Mouse (Mus musculus): ENCODE measurements around the gene Elobl. TPM values are rescaled to one million over a fixed set of nuclear protein-coding genes. Genes with fewer than 3 reads are reported as not detected.

Elobl gene
- polyA plus RNA-seq, 1 experiment from 2014 or later = not detected

GRCm38 (mm10) chr11:88951576-88951975 lies 15.2 kb downstream of the Elobl start:
- Histone ChIP-seq H3K9me3 (replicated peaks; ENCODE audit: control insufficient read depth, low read length) (no peaks in the 10 kb centered on the region), H3K4me3 (ENCODE audit: low read depth, low read length) (no peak overlapping the region), H3K4me2 (ENCODE audit: low read length) (no peak overlapping the region), H3K4me1 (ENCODE audit: control insufficient read depth, insufficient read depth, low read length) (no peaks in the 10 kb centered on the region), H3K27ac (ENCODE audit: low read depth, low read length) (no peak overlapping the region), H3K36me3 (ENCODE audit: control insufficient read depth, insufficient read depth, low read length) (peaks cover 16% of the 10 kb centered on the region; the same call in 1 of the 2 replicates), H3K27me3 (replicated peaks; ENCODE audit: control insufficient read depth, insufficient read depth, low read length) (no peaks in the 10 kb centered on the region), H3K9ac (ENCODE audit: low read length) (no peak overlapping the region)
- DNase-seq (ENCODE audit: low spot score) = no peak
- WGBS = 100% methylated on average over 2 of the region's 2 CpGs
- no peak for ATAC-seq

- no peaks in the 10 kb centered on the region for H3K27me3 ChIP-seq (replicated peaks; ENCODE audit: control insufficient read depth, insufficient read depth, low read length)
- no peak overlapping the region for H3K4me3 ChIP-seq (ENCODE audit: low read depth, low read length)
- H3K4me1 ChIP-seq (ENCODE audit: control insufficient read depth, insufficient read depth, low read length) = no peaks in the 10 kb centered on the region
- no peak overlapping the region for H3K9ac ChIP-seq (ENCODE audit: low read length)
- H3K27ac ChIP-seq (ENCODE audit: low read depth, low read length) = no peak overlapping the region
- H3K36me3 ChIP-seq (ENCODE audit: control insufficient read depth, insufficient read depth, low read length) = peaks cover 17% of the 10 kb centered on the region; the same call in 1 of the 2 replicates
- H3K9me3 ChIP-seq (replicated peaks; ENCODE audit: control insufficient read depth, low read length) = no peaks in the 10 kb centered on the region
- ATAC-seq (no peak), DNase-seq (ENCODE audit: low spot score) (no peak)
- H3K4me2 ChIP-seq (ENCODE audit: low read length) = no peak overlapping the region
- WGBS = 93% methylated on average over 13 of the region's 13 CpGs
Measured at GRCm38 (mm10) chr11:88950640-88951250, 16.0 kb downstream of the Elobl start.

- DNase-seq (ENCODE audit: low spot score) = no peak
- H3K36me3 ChIP-seq (ENCODE audit: control insufficient read depth, insufficient read depth, low read length) = peaks cover 22% of the 10 kb centered on the region; the same call in 1 of the 2 replicates
- no peak for ATAC-seq
- 88% methylated on average over 8 of the region's 8 CpGs for WGBS
- H3K27me3 ChIP-seq (replicated peaks; ENCODE audit: control insufficient read depth, insufficient read depth, low read length) = no peaks in the 10 kb centered on the region
- H3K9me3 ChIP-seq (replicated peaks; ENCODE audit: control insufficient read depth, low read length) = no peaks in the 10 kb centered on the region
- H3K4me2 ChIP-seq (ENCODE audit: low read length) = no peak overlapping the region
- no peak overlapping the region for H3K4me3 ChIP-seq (ENCODE audit: low read depth, low read length)
- H3K4me1 ChIP-seq (ENCODE audit: control insufficient read depth, insufficient read depth, low read length) = no peaks in the 10 kb centered on the region
- H3K27ac ChIP-seq (ENCODE audit: low read depth, low read length) = no peak overlapping the region
- H3K9ac ChIP-seq (ENCODE audit: low read length) = no peak overlapping the region
Measured at GRCm38 (mm10) chr11:88949802-88950639, 16.7 kb downstream of the Elobl start.

- peaks cover 27% of the 10 kb centered on the region for H3K36me3 ChIP-seq (ENCODE audit: control insufficient read depth, insufficient read depth, low read length)
- no peak for DNase-seq (ENCODE audit: low spot score)
- H3K4me3 ChIP-seq (ENCODE audit: low read depth, low read length) = no peak overlapping the region
- H3K9me3 ChIP-seq (replicated peaks; ENCODE audit: control insufficient read depth, low read length) = no peaks in the 10 kb centered on the region
- H3K27ac ChIP-seq (ENCODE audit: low read depth, low read length) = no peak overlapping the region
- WGBS = 81% methylated on average over 8 of the region's 8 CpGs
- H3K4me1 ChIP-seq (ENCODE audit: control insufficient read depth, insufficient read depth, low read length) = no peaks in the 10 kb centered on the region
- H3K27me3 ChIP-seq (replicated peaks; ENCODE audit: control insufficient read depth, insufficient read depth, low read length) = no peaks in the 10 kb centered on the region
- H3K4me2 ChIP-seq (ENCODE audit: low read length) = no peak overlapping the region
- no peak for ATAC-seq
- H3K9ac ChIP-seq (ENCODE audit: low read length) = no peak overlapping the region
Measured at GRCm38 (mm10) chr11:88948896-88949295, 17.8 kb downstream of the Elobl start.

- Histone ChIP-seq H3K4me2 (ENCODE audit: low read length) (no peak overlapping the region), H3K27me3 (replicated peaks; ENCODE audit: control insufficient read depth, insufficient read depth, low read length) (no peaks in the 10 kb centered on the region), H3K27ac (ENCODE audit: low read depth, low read length) (no peak overlapping the region), H3K4me1 (ENCODE audit: control insufficient read depth, insufficient read depth, low read length) (no peaks in the 10 kb centered on the region), H3K36me3 (ENCODE audit: control insufficient read depth, insufficient read depth, low read length) (peaks cover 31% of the 10 kb centered on the region), H3K9ac (ENCODE audit: low read length) (no peak overlapping the region), H3K9me3 (replicated peaks; ENCODE audit: control insufficient read depth, low read length) (no peaks in the 10 kb centered on the region), H3K4me3 (ENCODE audit: low read depth, low read length) (no peak overlapping the region)
- peak; percentile 13 for DNase-seq (ENCODE audit: low spot score)
- no peak for ATAC-seq
- WGBS = 80% methylated on average over 7 of the region's 8 CpGs
Measured at GRCm38 (mm10) chr11:88945971-88946585, 20.7 kb downstream of the Elobl start.

GRCm38 (mm10) chr11:88941489-88941888 lies 25.2 kb downstream of the Elobl start:
- H3K4me1 ChIP-seq (ENCODE audit: control insufficient read depth, insufficient read depth, low read length) = no peaks in the 10 kb centered on the region
- H3K4me2 ChIP-seq (ENCODE audit: low read length) = no peak overlapping the region
- H3K36me3 ChIP-seq (ENCODE audit: control insufficient read depth, insufficient read depth, low read length) = peaks cover 23% of the 10 kb centered on the region; the same call in 1 of the 2 replicates
- DNase-seq (ENCODE audit: low spot score) = no peak
- no peak overlapping the region for H3K27ac ChIP-seq (ENCODE audit: low read depth, low read length)
- no peak for ATAC-seq
- H3K9ac ChIP-seq (ENCODE audit: low read length) = no peak overlapping the region
- no peak overlapping the region for H3K4me3 ChIP-seq (ENCODE audit: low read depth, low read length)
- WGBS = 81% methylated on average over 12 of the region's 12 CpGs
- no peaks in the 10 kb centered on the region for H3K9me3 ChIP-seq (replicated peaks; ENCODE audit: control insufficient read depth, low read length)
- H3K27me3 ChIP-seq (replicated peaks; ENCODE audit: control insufficient read depth, insufficient read depth, low read length) = no peaks in the 10 kb centered on the region

- Histone ChIP-seq H3K27me3 (replicated peaks; ENCODE audit: control insufficient read depth, insufficient read depth, low read length) (no peaks in the 10 kb centered on the region), H3K4me3 (ENCODE audit: low read depth, low read length) (no peak overlapping the region), H3K4me2 (ENCODE audit: low read length) (no peak overlapping the region), H3K9me3 (replicated peaks; ENCODE audit: control insufficient read depth, low read length) (no peaks in the 10 kb centered on the region), H3K9ac (ENCODE audit: low read length) (no peak overlapping the region), H3K27ac (ENCODE audit: low read depth, low read length) (no peak overlapping the region), H3K36me3 (ENCODE audit: control insufficient read depth, insufficient read depth, low read length) (peaks cover 22% of the 10 kb centered on the region), H3K4me1 (ENCODE audit: control insufficient read depth, insufficient read depth, low read length) (no peaks in the 10 kb centered on the region)
- ATAC-seq (no peak), DNase-seq (ENCODE audit: low spot score) (no peak)
- WGBS = 97% methylated on average over 4 of the region's 4 CpGs
Measured at GRCm38 (mm10) chr11:88939634-88940033, 27.1 kb downstream of the Elobl start.

GRCm38 (mm10) chr11:88938770-88939169 lies 28.0 kb downstream of the Elobl start:
- Histone ChIP-seq H3K27me3 (replicated peaks; ENCODE audit: control insufficient read depth, insufficient read depth, low read length) (no peaks in the 10 kb centered on the region), H3K9ac (ENCODE audit: low read length) (no peak overlapping the region), H3K27ac (ENCODE audit: low read depth, low read length) (no peak overlapping the region), H3K4me1 (ENCODE audit: control insufficient read depth, insufficient read depth, low read length) (no peaks in the 10 kb centered on the region), H3K9me3 (replicated peaks; ENCODE audit: control insufficient read depth, low read length) (no peaks in the 10 kb centered on the region), H3K4me3 (ENCODE audit: low read depth, low read length) (no peak overlapping the region), H3K4me2 (ENCODE audit: low read length) (no peak overlapping the region), H3K36me3 (ENCODE audit: control insufficient read depth, insufficient read depth, low read length) (peaks cover 23% of the 10 kb centered on the region; the same call in 1 of the 2 replicates)
- 100% methylated on average over 2 of the region's 2 CpGs for WGBS
- no peak for DNase-seq (ENCODE audit: low spot score)
- no peak for ATAC-seq
